Mouse (Mus musculus): ENCODE measurements around the gene Cd2. TPM values are rescaled to one million over a fixed set of nuclear protein-coding genes. Genes with fewer than 3 reads are reported as not detected.

Cd2 gene
- polyA plus RNA-seq, 1 experiment from 2014 or later = 2.2 TPM

DNA sequence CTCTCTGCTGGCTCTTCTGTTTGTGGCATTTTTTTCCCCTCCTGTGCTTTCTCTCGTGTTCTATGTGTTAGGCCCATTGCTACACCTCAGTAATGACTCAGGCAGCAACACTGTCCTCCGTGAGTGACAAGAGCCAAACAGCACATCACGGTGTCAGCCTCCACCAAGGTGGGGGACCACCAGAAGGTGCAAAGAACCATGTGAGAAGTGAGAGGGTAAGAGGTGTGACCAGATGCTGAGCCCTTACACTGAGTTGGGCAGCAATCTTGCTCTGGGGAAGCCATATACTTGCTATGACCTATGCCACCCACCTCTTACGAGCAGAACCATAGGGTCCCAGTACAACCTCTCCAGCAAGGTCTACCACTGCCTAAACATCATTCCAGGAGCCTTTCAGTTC is 9.9 kb downstream of the Cd2 start:
- Histone ChIP-seq H3K4me2 (replicated peaks; ENCODE audit: low read depth, low read length) (no peak overlapping the region), H3K9me3 (ENCODE audit: low read length) (no peaks in the 10 kb centered on the region), H3K27me3 (replicated peaks; ENCODE audit: insufficient read depth, low read length) (no peaks in the 10 kb centered on the region), H3K27ac (ENCODE audit: low read length) (no peak overlapping the region), H3K9ac (replicated peaks; ENCODE audit: low read depth) (no peak overlapping the region), H3K36me3 (ENCODE audit: insufficient read depth, low read length) (no peaks in the 10 kb centered on the region), H3K4me1 (ENCODE audit: insufficient read depth, low read depth, low read length) (no peaks in the 10 kb centered on the region; the same call in 1 of the 2 replicates), H3K4me3 (ENCODE audit: low read depth, low read length) (no peak overlapping the region)
- TF ChIP-seq CTCF (IDR thresholded peaks at IDR 0.05) (no peak), EP300 (IDR thresholded peaks at IDR 0.05) (no peak)
- whole genome bisulfite sequencing = 82% methylated on average over 4 of the region's 4 CpGs
- no peak for ATAC-seq
- no peak for DNase-seq (ENCODE audit: low spot score)

GRCm38 (mm10) chr3:101276501-101277320 is 11.0 kb downstream of the Cd2 start:
- no peaks in the 10 kb centered on the region for H3K36me3 ChIP-seq (ENCODE audit: insufficient read depth, low read length)
- H3K9ac ChIP-seq (replicated peaks; ENCODE audit: low read depth) = no peak overlapping the region
- no peaks in the 10 kb centered on the region for H3K9me3 ChIP-seq (ENCODE audit: low read length)
- H3K27ac ChIP-seq (ENCODE audit: low read length) = no peak overlapping the region
- ATAC-seq (no peak), DNase-seq (ENCODE audit: low spot score) (no peak)
- H3K4me3 ChIP-seq (ENCODE audit: low read depth, low read length) = no peak overlapping the region
- WGBS = 52% methylated on average over 12 of the region's 12 CpGs
- H3K4me2 ChIP-seq (replicated peaks; ENCODE audit: low read depth, low read length) = no peak overlapping the region
- H3K4me1 ChIP-seq (ENCODE audit: insufficient read depth, low read depth, low read length) = no peaks in the 10 kb centered on the region; the same call in 1 of the 2 replicates
- TF ChIP-seq CTCF (IDR thresholded peaks at IDR 0.05) (no peak), EP300 (IDR thresholded peaks at IDR 0.05) (no peak)
- H3K27me3 ChIP-seq (replicated peaks; ENCODE audit: insufficient read depth, low read length) = no peaks in the 10 kb centered on the region

DNA sequence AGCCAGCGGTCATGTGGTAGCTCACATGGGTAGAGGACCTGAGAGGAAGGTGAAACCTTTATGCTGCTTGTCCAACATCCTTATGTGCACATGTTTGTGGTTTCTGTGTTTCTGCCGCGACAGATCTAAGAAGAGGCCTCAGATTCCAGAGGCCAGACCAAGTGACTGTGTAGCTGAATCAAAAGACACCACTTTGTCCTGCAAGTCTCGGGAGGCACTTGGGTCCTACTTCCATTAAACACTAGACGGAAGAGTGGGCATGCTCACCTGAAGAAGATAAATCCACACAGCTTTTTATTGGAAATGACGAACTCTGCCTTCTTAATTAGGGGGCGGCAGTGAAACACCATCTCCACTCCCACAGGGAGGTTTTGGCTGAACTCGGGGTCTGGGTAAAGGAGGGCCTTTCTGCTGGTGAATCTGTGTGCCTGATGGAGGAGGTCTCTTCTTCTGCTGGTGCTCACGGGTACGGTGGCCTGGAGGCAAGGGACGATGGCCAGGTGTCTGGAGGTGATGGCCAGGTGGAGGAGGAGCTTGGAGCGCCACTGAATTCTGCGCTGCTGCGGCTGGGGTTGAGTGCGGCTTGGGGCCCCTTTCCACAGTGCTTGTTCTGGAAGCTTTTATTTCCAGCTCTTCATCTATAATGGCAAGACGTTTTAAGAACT is 12.0 kb downstream of the Cd2 start:
- no peak for DNase-seq (ENCODE audit: low spot score)
- TF ChIP-seq EP300 (IDR thresholded peaks at IDR 0.05) (no peak), CTCF (IDR thresholded peaks at IDR 0.05) (no peak)
- Histone ChIP-seq H3K4me3 (ENCODE audit: low read depth, low read length) (no peak overlapping the region), H3K4me1 (ENCODE audit: insufficient read depth, low read depth, low read length) (no peaks in the 10 kb centered on the region; the same call in 1 of the 2 replicates), H3K27me3 (replicated peaks; ENCODE audit: insufficient read depth, low read length) (no peaks in the 10 kb centered on the region), H3K27ac (ENCODE audit: low read length) (no peak overlapping the region), H3K9ac (replicated peaks; ENCODE audit: low read depth) (no peak overlapping the region), H3K9me3 (ENCODE audit: low read length) (no peaks in the 10 kb centered on the region), H3K36me3 (ENCODE audit: insufficient read depth, low read length) (no peaks in the 10 kb centered on the region), H3K4me2 (replicated peaks; ENCODE audit: low read depth, low read length) (no peak overlapping the region)
- 86% methylated on average over 16 of the region's 16 CpGs for WGBS
- no peak for ATAC-seq

DNA sequence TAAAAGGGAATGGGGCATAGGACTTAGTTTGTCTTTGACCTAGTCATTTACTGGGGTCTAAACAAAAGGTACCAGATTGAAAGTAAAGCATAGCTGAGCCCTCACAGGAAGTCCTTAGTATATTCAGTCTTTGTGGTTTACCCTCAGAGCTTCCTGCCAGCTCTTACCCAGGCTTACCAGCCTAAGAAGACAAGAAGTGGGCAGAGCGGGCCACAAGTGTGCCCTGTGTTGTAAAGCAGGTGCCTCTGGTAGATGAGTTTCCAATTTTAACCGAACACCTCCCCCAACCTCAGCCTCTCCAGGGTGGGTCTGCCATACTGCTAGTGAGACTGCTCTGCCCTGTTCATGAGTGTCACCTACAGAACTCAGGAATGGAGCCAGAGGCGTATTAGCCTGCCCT is 12.9 kb downstream of the Cd2 start:
- Histone ChIP-seq H3K27me3 (replicated peaks; ENCODE audit: insufficient read depth, low read length) (no peaks in the 10 kb centered on the region), H3K4me3 (ENCODE audit: low read depth, low read length) (no peak overlapping the region), H3K36me3 (ENCODE audit: insufficient read depth, low read length) (no peaks in the 10 kb centered on the region), H3K9ac (replicated peaks; ENCODE audit: low read depth) (no peak overlapping the region), H3K4me1 (ENCODE audit: insufficient read depth, low read depth, low read length) (no peaks in the 10 kb centered on the region), H3K9me3 (ENCODE audit: low read length) (no peaks in the 10 kb centered on the region), H3K27ac (ENCODE audit: low read length) (no peak overlapping the region), H3K4me2 (replicated peaks; ENCODE audit: low read depth, low read length) (no peak overlapping the region)
- 80% methylated on average over 3 of the region's 3 CpGs for WGBS
- DNase-seq (ENCODE audit: low spot score) (no peak), ATAC-seq (no peak)
- no peak for TF ChIP-seq CTCF (IDR thresholded peaks at IDR 0.05)
- no peak for TF ChIP-seq EP300 (IDR thresholded peaks at IDR 0.05)

DNA sequence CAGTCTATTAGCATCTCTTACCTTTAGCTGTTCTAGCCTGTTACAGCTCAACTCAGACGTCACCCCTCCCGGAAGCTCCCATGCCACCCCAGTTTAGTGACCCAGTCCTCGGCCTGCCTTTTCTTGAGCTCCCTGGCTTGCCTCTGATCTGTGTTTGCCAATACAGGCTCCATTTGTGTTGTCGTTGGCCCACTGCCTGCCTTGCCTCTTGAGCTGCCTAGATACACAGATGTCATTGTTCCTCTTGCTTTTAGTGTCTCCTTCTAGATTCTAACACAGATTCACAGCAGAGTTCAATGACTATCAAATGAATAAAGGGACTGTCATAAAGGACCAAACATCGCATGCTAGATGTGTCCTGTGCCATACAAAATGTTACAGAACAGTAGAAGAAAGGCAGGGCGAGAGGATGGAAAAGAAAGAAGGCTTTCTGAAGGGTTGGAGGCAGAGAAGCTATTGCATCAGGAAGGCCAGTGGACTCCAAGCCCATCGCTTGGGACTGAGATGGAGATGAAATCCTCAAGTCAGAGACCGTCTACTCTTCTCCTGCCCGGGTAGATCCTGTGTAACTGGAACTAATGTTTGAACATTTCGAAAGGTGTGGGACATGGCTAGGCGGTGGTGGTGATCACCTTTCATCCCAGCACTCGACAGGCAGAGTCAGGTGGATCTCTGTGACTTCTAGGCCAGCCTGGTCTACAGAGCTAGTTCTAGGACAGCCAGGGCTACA is 13.5 kb downstream of the Cd2 start:
- ATAC-seq = no peak
- no peak overlapping the region for H3K4me3 ChIP-seq (ENCODE audit: low read depth, low read length)
- no peaks in the 10 kb centered on the region for H3K4me1 ChIP-seq (ENCODE audit: insufficient read depth, low read depth, low read length)
- H3K36me3 ChIP-seq (ENCODE audit: insufficient read depth, low read length) = no peaks in the 10 kb centered on the region
- TF ChIP-seq CTCF (IDR thresholded peaks at IDR 0.05) (no peak), EP300 (IDR thresholded peaks at IDR 0.05) (no peak)
- H3K9me3 ChIP-seq (ENCODE audit: low read length) = no peaks in the 10 kb centered on the region
- H3K4me2 ChIP-seq (replicated peaks; ENCODE audit: low read depth, low read length) = no peak overlapping the region
- H3K9ac ChIP-seq (replicated peaks; ENCODE audit: low read depth) = no peak overlapping the region
- DNase-seq (ENCODE audit: low spot score) = no peak
- WGBS = 75% methylated on average over 12 of the region's 12 CpGs
- H3K27ac ChIP-seq (ENCODE audit: low read length) = no peak overlapping the region
- no peaks in the 10 kb centered on the region for H3K27me3 ChIP-seq (replicated peaks; ENCODE audit: insufficient read depth, low read length)

- 60% methylated on average over 1 of the region's 1 CpGs for WGBS
- Histone ChIP-seq H3K9ac (replicated peaks; ENCODE audit: low read depth) (no peak overlapping the region), H3K9me3 (ENCODE audit: low read length) (no peaks in the 10 kb centered on the region), H3K36me3 (ENCODE audit: insufficient read depth, low read length) (no peaks in the 10 kb centered on the region), H3K27me3 (replicated peaks; ENCODE audit: insufficient read depth, low read length) (no peaks in the 10 kb centered on the region), H3K4me1 (ENCODE audit: insufficient read depth, low read depth, low read length) (no peaks in the 10 kb centered on the region), H3K4me3 (ENCODE audit: low read depth, low read length) (no peak overlapping the region), H3K27ac (ENCODE audit: low read length) (no peak overlapping the region), H3K4me2 (replicated peaks; ENCODE audit: low read depth, low read length) (no peak overlapping the region)
- no peak for TF ChIP-seq CTCF (IDR thresholded peaks at IDR 0.05)
- TF ChIP-seq EP300 (IDR thresholded peaks at IDR 0.05) = no peak
- ATAC-seq (no peak), DNase-seq (ENCODE audit: low spot score) (no peak)
Measured at GRCm38 (mm10) chr3:101272166-101272565, 15.6 kb downstream of the Cd2 start.
